Mouse (Mus musculus) MEL (cell line): ENCODE results near the gene AU021092.

Experiments used
- EP300 ChIP-seq, 2 experiments: IDR thresholded peaks; 2 replicates each; pipeline ENCODE4 v1.6.1; 2011; ENCODE audit warnings: improper control_type of control experiment in 2 of 2, low read length in 2 of 2, low read depth in 1 of 2, mild to moderate bottlenecking in 1 of 2
- GATA1 ChIP-seq: IDR thresholded peaks from 2 replicates; pipeline ENCODE4 v1.6.1; 2011; ENCODE audit warnings: low read depth, low read length, improper control_type of control experiment
- MAFK ChIP-seq: IDR thresholded peaks from 2 replicates; pipeline ENCODE4 v1.6.1; 2011; ENCODE audit warnings: low read depth, mild to moderate bottlenecking, low read length, improper control_type of control experiment, borderline replicate concordance
- MAZ ChIP-seq: IDR thresholded peaks from 2 replicates; pipeline ENCODE4 v1.6.1; 2012; ENCODE audit warnings: low read depth, mild to moderate bottlenecking, inconsistent platforms, low read length, improper control_type of control experiment
- POLR2A ChIP-seq, 2 experiments: IDR thresholded peaks; 2 replicates each; pipeline ENCODE4 v1.6.1; 2011 to 2012; ENCODE audit warnings: low read length in 2 of 2, mild to moderate bottlenecking in 2 of 2, control low read depth in 1 of 2, improper control_type of control experiment in 1 of 2, low read depth in 1 of 2, moderate library complexity in 1 of 2; ENCODE audit not compliant: control insufficient read depth in 1 of 2, insufficient read depth in 1 of 2, poor library complexity in 1 of 2

GRCm38 (mm10) chr16:5250891-5251290 lies 28.8 kb upstream of the AU021092 start:
- TF ChIP-seq GATA1: no peak
- TF ChIP-seq POLR2A (IDR thresholded peaks at IDR 0.05; ENCODE audit: control insufficient read depth in 1 of 2, insufficient read depth in 1 of 2, low read depth in 1 of 2, low read length in 2 of 2, poor library complexity in 1 of 2): no peak
- no peak for TF ChIP-seq MAFK
- TF ChIP-seq EP300 (IDR thresholded peaks at IDR 0.05; ENCODE audit: low read depth in 1 of 2, low read length in 2 of 2): no peak
- no peak for TF ChIP-seq MAZ
